Mouse (Mus musculus) ES-E14 (cell line): ENCODE results near the gene Aqr.

Experiments used
- CHD2 ChIP-seq: IDR thresholded peaks from 2 replicates; pipeline ENCODE4 v1.6.1; 2014; ENCODE audit warnings: mild to moderate bottlenecking, low read depth, low read length, inconsistent platforms
- HCFC1 ChIP-seq: IDR thresholded peaks from 2 replicates; pipeline ENCODE4 v1.6.1; 2012; ENCODE audit warnings: low read length, inconsistent platforms, borderline replicate concordance; ENCODE audit not compliant: insufficient read depth
- MAFK ChIP-seq: IDR thresholded peaks from 2 replicates; pipeline ENCODE4 v1.6.1; 2014; ENCODE audit warnings: mild to moderate bottlenecking, low read depth, low read length, inconsistent platforms; ENCODE audit not compliant: insufficient read depth

- TF ChIP-seq CHD2 (no peak), HCFC1 (no peak), MAFK (no peak)
Observed at GRCm38 (mm10) chr2:114231248-114231647, 44.4 kb upstream of the Aqr start.
